Mouse (Mus musculus) midbrain, embryonic 11.5 days (tissue): ENCODE data around the gene Exoc4. TPM values are rescaled to one million over a fixed set of nuclear protein-coding genes. Genes with fewer than 3 reads are reported as not detected.

ENCODE experiments used
- ATAC-seq: fragments of 200-750 bp; cut with Nextera tagmentation; 2 replicates; pipeline ENCODE4 v1.8.0; 2017; ENCODE audit warnings: moderate TSS enrichment, moderate library complexity; ENCODE audit not compliant: low FRiP score
- DNase-seq: peaks from one replicate; pipeline ENCODE4 v3.0.0; 2015; ENCODE audit warnings: low spot score; ENCODE audit errors: missing footprints
- H3K27ac ChIP-seq: fragments of 300-500 bp; sonication (generic); 2 replicates; pipeline ENCODE4 v1.5.1; 2014; ENCODE audit warnings: low read depth, low read length
- H3K27me3 ChIP-seq: fragments of 300-500 bp; sonication (generic); 2 replicates; pipeline ENCODE4 v1.6.1; 2014; ENCODE audit warnings: mild to moderate bottlenecking, low read length, moderate library complexity, mixed read lengths; ENCODE audit not compliant: control insufficient read depth, insufficient read depth
- H3K36me3 ChIP-seq: fragments of 300-500 bp; sonication (generic); 2 replicates; pipeline ENCODE4 v1.6.1; 2014; ENCODE audit warnings: mild to moderate bottlenecking, low read length, moderate library complexity, mixed read lengths; ENCODE audit not compliant: control insufficient read depth, insufficient read depth
- H3K4me1 ChIP-seq: fragments of 300-500 bp; sonication (generic); 2 replicates; pipeline ENCODE4 v1.6.1; 2014; ENCODE audit warnings: low read length; ENCODE audit not compliant: control insufficient read depth, insufficient read depth
- H3K4me2 ChIP-seq: fragments of 300-500 bp; sonication (generic); 2 replicates; pipeline ENCODE4 v1.6.1; 2014; ENCODE audit warnings: mild to moderate bottlenecking, moderate library complexity
- H3K4me3 ChIP-seq: fragments of 300-500 bp; sonication (generic); 2 replicates; pipeline ENCODE4 v1.5.1; 2014; ENCODE audit warnings: low read depth, low read length
- H3K9ac ChIP-seq: fragments of 300-500 bp; sonication (generic); 2 replicates; pipeline ENCODE4 v1.6.1; 2014; ENCODE audit warnings: low read length
- H3K9me3 ChIP-seq: fragments of 300-500 bp; sonication (generic); 2 replicates; pipeline ENCODE4 v1.6.1; 2016; ENCODE audit warnings: low read length; ENCODE audit not compliant: control insufficient read depth
- WGBS: fragments of 180-500 bp; shearing (Covaris S2); extraction: QIAGEN DNeasy Blood & Tissue Kit; methylation state at CpG from one replicate; pipeline ENCODE4 v1.1.7; 2014; 5-methylcytosine and 5-hydroxymethylcytosine counted together
- polyA plus RNA-seq: library from polyadenylated mRNA; unstranded; fragments of >200 nt; fragmentation: Nextera tagmentation; extraction: Ambion mirVana; gene quantifications from 2 replicates; pipeline ENCODE4 v1.2.1, GENCODE M21; 2014

Gene Exoc4
- polyA plus RNA-seq, 1 experiment from 2014 or later, result 28.7 TPM

GRCm38 (mm10) chr6:33761557-33761956, 512.7 kb downstream of the Exoc4 start:
- H3K9ac ChIP-seq, result no peak overlapping the region
- no peak overlapping the region for H3K4me3 ChIP-seq
- ATAC-seq (no peak), DNase-seq (no peak)
- H3K27ac ChIP-seq, result no peak overlapping the region
- no peaks in the 10 kb centered on the region for H3K4me1 ChIP-seq
- H3K36me3 ChIP-seq, result no peaks in the 10 kb centered on the region
- H3K4me2 ChIP-seq, result no peak overlapping the region
- no peaks in the 10 kb centered on the region for H3K27me3 ChIP-seq
- no peaks in the 10 kb centered on the region for H3K9me3 ChIP-seq

- no peak for DNase-seq
- Histone ChIP-seq H3K27ac (no peak overlapping the region), H3K27me3 (no peaks in the 10 kb centered on the region)
Observed at GRCm38 (mm10) chr6:33763245-33763644, 514.4 kb downstream of the Exoc4 start.

GRCm38 (mm10) chr6:33763970-33764369, 515.1 kb downstream of the Exoc4 start:
- Histone ChIP-seq H3K9me3 (no peaks in the 10 kb centered on the region), H3K4me3 (no peak overlapping the region), H3K27ac (no peak overlapping the region), H3K4me2 (no peak overlapping the region), H3K36me3 (no peaks in the 10 kb centered on the region), H3K27me3 (no peaks in the 10 kb centered on the region), H3K9ac (no peak overlapping the region), H3K4me1 (no peaks in the 10 kb centered on the region)
- ATAC-seq, result no peak
- DNase-seq, result no peak
- 68% methylated on average over 3 of the region's 3 CpGs for WGBS

More at GRCm38 (mm10) chr6:33763245-33763644, 514.4 kb downstream of the Exoc4 start:
- Histone ChIP-seq H3K36me3 (no peaks in the 10 kb centered on the region), H3K4me1 (no peaks in the 10 kb centered on the region), H3K4me2 (no peak overlapping the region), H3K4me3 (no peak overlapping the region), H3K9me3 (no peaks in the 10 kb centered on the region), H3K9ac (no peak overlapping the region)
- WGBS, result 85% methylated on average over 4 of the region's 4 CpGs
- no peak for ATAC-seq

GRCm38 (mm10) chr6:33769251-33769650, 520.4 kb downstream of the Exoc4 start:
- no peak for ATAC-seq
- H3K27ac ChIP-seq, result no peak overlapping the region

GRCm38 (mm10) chr6:33770021-33770420, 521.1 kb downstream of the Exoc4 start:
- no peaks in the 10 kb centered on the region for H3K27me3 ChIP-seq
- no peak for DNase-seq
- no peaks in the 10 kb centered on the region for H3K36me3 ChIP-seq
- no peak overlapping the region for H3K9ac ChIP-seq
- ATAC-seq, result no peak
- H3K4me1 ChIP-seq, result no peaks in the 10 kb centered on the region
- no peaks in the 10 kb centered on the region for H3K9me3 ChIP-seq
- WGBS, result 79% methylated on average over 2 of the region's 2 CpGs
- no peak overlapping the region for H3K4me2 ChIP-seq
- H3K4me3 ChIP-seq, result no peak overlapping the region
- H3K27ac ChIP-seq, result no peak overlapping the region

More at GRCm38 (mm10) chr6:33769251-33769650, 520.4 kb downstream of the Exoc4 start:
- H3K27me3 ChIP-seq, result no peaks in the 10 kb centered on the region
- no peak overlapping the region for H3K9ac ChIP-seq
- WGBS, result 73% methylated on average over 3 of the region's 3 CpGs
- H3K4me2 ChIP-seq, result no peak overlapping the region
- no peak overlapping the region for H3K4me3 ChIP-seq
- no peaks in the 10 kb centered on the region for H3K36me3 ChIP-seq
- H3K9me3 ChIP-seq, result no peaks in the 10 kb centered on the region
- DNase-seq, result no peak
- no peaks in the 10 kb centered on the region for H3K4me1 ChIP-seq

- DNase-seq (no peak), ATAC-seq (no peak)
- Histone ChIP-seq H3K9ac (no peak overlapping the region), H3K4me1 (no peaks in the 10 kb centered on the region), H3K4me2 (no peak overlapping the region), H3K4me3 (no peak overlapping the region), H3K27ac (no peak overlapping the region), H3K36me3 (no peaks in the 10 kb centered on the region), H3K9me3 (no peaks in the 10 kb centered on the region), H3K27me3 (no peaks in the 10 kb centered on the region)
- WGBS, result 84% methylated on average over 9 of the region's 9 CpGs
Observed at GRCm38 (mm10) chr6:33772551-33773315, 523.8 kb downstream of the Exoc4 start.

GRCm38 (mm10) chr6:33792604-33793003, 543.7 kb downstream of the Exoc4 start:
- Histone ChIP-seq H3K9me3 (no peaks in the 10 kb centered on the region), H3K4me2 (no peak overlapping the region), H3K4me3 (no peak overlapping the region), H3K9ac (no peak overlapping the region), H3K36me3 (no peaks in the 10 kb centered on the region; the same call in 1 of the 2 replicates), H3K4me1 (no peaks in the 10 kb centered on the region), H3K27ac (no peak overlapping the region), H3K27me3 (no peaks in the 10 kb centered on the region)
- 89% methylated on average over 2 of the region's 2 CpGs for WGBS
- DNase-seq, result no peak
- no peak for ATAC-seq

- H3K27ac ChIP-seq, result no peak overlapping the region
- peaks cover 2% of the 10 kb centered on the region; the same call in 1 of the 2 replicates for H3K4me1 ChIP-seq
- ATAC-seq (no peak), DNase-seq (no peak)
- no peak overlapping the region for H3K9ac ChIP-seq
- H3K36me3 ChIP-seq, result no peaks in the 10 kb centered on the region; the same call in 1 of the 2 replicates
- no peaks in the 10 kb centered on the region for H3K9me3 ChIP-seq
- no peak overlapping the region for H3K4me2 ChIP-seq
- H3K27me3 ChIP-seq, result no peaks in the 10 kb centered on the region
- 93% methylated on average over 3 of the region's 3 CpGs for WGBS
- no peak overlapping the region for H3K4me3 ChIP-seq
Observed at GRCm38 (mm10) chr6:33801254-33801653, 552.4 kb downstream of the Exoc4 start.

GRCm38 (mm10) chr6:33803481-33804098, 554.7 kb downstream of the Exoc4 start:
- 54% methylated on average over 3 of the region's 3 CpGs for WGBS

More at GRCm38 (mm10) chr6:33803481-33804098, 554.7 kb downstream of the Exoc4 start:
- Histone ChIP-seq H3K9me3 (no peaks in the 10 kb centered on the region), H3K27me3 (no peaks in the 10 kb centered on the region), H3K4me2 (no peak overlapping the region), H3K27ac (no peak overlapping the region), H3K4me1 (peaks cover 2% of the 10 kb centered on the region; the same call in 1 of the 2 replicates), H3K9ac (no peak overlapping the region), H3K4me3 (no peak overlapping the region), H3K36me3 (no peaks in the 10 kb centered on the region)
- DNase-seq, result no peak
- ATAC-seq, result no peak
